8 mouse cellular contexts compared by ENCODE assay signal in genomic region chr16:16982636-16983035, GRCm38 (mm10). TPM values are rescaled to one million over a fixed set of nuclear protein-coding genes. Genes with fewer than 3 reads are reported as not detected.
DNase-seq lines count a peak whose midpoint lies in the region; ATAC-seq and TF ChIP-seq lines count a peak whose summit lies in the region.

No protein-coding gene starts in this region.

- H3K9me3 ChIP-seq in kidney, postnatal 0 days (replicated peaks; ENCODE audit: low read length) = no peaks in the 10 kb centered on the region
- no peaks in the 10 kb centered on the region for H3K9me3 ChIP-seq in embryonic facial prominence, embryonic 12.5 days
- H3K9me3 ChIP-seq in intestine, embryonic 16.5 days (ENCODE audit: control insufficient read depth, low read length) = no peaks in the 10 kb centered on the region
- H3K9me3 ChIP-seq in neural tube, embryonic 12.5 days = no peaks in the 10 kb centered on the region

- peaks cover 8% of the 10 kb centered on the region for H3K4me1 ChIP-seq in kidney, postnatal 0 days (replicated peaks; ENCODE audit: insufficient read depth, low read length)
- H3K4me1 ChIP-seq in embryonic facial prominence, embryonic 12.5 days = peaks cover 11% of the 10 kb centered on the region
- H3K4me1 ChIP-seq in intestine, embryonic 16.5 days (ENCODE audit: control insufficient read depth, insufficient read depth, low read length) = peaks cover 7% of the 10 kb centered on the region
- H3K4me1 ChIP-seq in neural tube, embryonic 12.5 days = peaks cover 16% of the 10 kb centered on the region

- H3K27ac ChIP-seq in kidney, postnatal 0 days = peak overlapping the region; percentile 97
- no peak overlapping the region for H3K27ac ChIP-seq in embryonic facial prominence, embryonic 12.5 days
- H3K27ac ChIP-seq in intestine, embryonic 16.5 days (ENCODE audit: low read length) = no peak overlapping the region
- H3K27ac ChIP-seq in neural tube, embryonic 12.5 days = no peak overlapping the region

- peak overlapping the region; percentile 97 for H3K4me3 ChIP-seq in kidney, postnatal 0 days (replicated peaks; ENCODE audit: low read depth, low read length)
- peak overlapping the region; percentile 100 for H3K4me3 ChIP-seq in embryonic facial prominence, embryonic 12.5 days
- H3K4me3 ChIP-seq in intestine, embryonic 16.5 days (ENCODE audit: low read length) = peak overlapping the region; percentile 98
- peak overlapping the region; percentile 97 for H3K4me3 ChIP-seq in neural tube, embryonic 12.5 days

- peak overlapping the region; percentile 77 for H3K4me2 ChIP-seq in kidney, postnatal 0 days (ENCODE audit: low read length)
- H3K4me2 ChIP-seq in embryonic facial prominence, embryonic 12.5 days (replicated peaks) = peak overlapping the region; percentile 58
- peak overlapping the region; percentile 71 for H3K4me2 ChIP-seq in intestine, embryonic 16.5 days (ENCODE audit: low read depth, low read length)
- H3K4me2 ChIP-seq in neural tube, embryonic 12.5 days (replicated peaks) = peak overlapping the region; percentile 70

- no peak for DNase-seq in kidney, postnatal 0 days (ENCODE audit: low spot score)
- DNase-seq in kidney, postnatal 4 days = no peak
- DNase-seq in urinary bladder, adult 18-20 months (ENCODE audit: low spot score in 2 of 2) = no peak
- no peak for DNase-seq in layer of hippocampus, postnatal 36 days
- DNase-seq in thymus, adult 18-20 months = no peak

- no peaks in the 10 kb centered on the region for H3K36me3 ChIP-seq in kidney, postnatal 0 days (ENCODE audit: insufficient read depth, low read length)
- H3K36me3 ChIP-seq in embryonic facial prominence, embryonic 12.5 days = peaks cover 6% of the 10 kb centered on the region; the same call in 1 of the 2 replicates
- H3K36me3 ChIP-seq in intestine, embryonic 16.5 days (ENCODE audit: control insufficient read depth, insufficient read depth, low read length) = no peaks in the 10 kb centered on the region
- H3K36me3 ChIP-seq in neural tube, embryonic 12.5 days = peaks cover 10% of the 10 kb centered on the region

- H3K9ac ChIP-seq in kidney, postnatal 0 days (ENCODE audit: low read depth, low read length) = peak overlapping the region; percentile 97
- H3K9ac ChIP-seq in embryonic facial prominence, embryonic 12.5 days = peak overlapping the region; percentile 52; the same call in 1 of the 2 replicates
- H3K9ac ChIP-seq in intestine, embryonic 16.5 days (ENCODE audit: low read depth, low read length) = peak overlapping the region; percentile 98
- peak overlapping the region; percentile 95 for H3K9ac ChIP-seq in neural tube, embryonic 12.5 days

- 33% methylated on average over 1 of the region's 2 CpGs for WGBS in kidney, postnatal 0 days
- whole genome bisulfite sequencing in embryonic facial prominence, embryonic 12.5 days = 59% methylated on average over 1 of the region's 2 CpGs
- 39% methylated on average over 2 of the region's 2 CpGs for WGBS in intestine, embryonic 16.5 days
- WGBS in neural tube, embryonic 12.5 days = 38% methylated on average over 1 of the region's 2 CpGs

- no peaks in the 10 kb centered on the region for H3K27me3 ChIP-seq in kidney, postnatal 0 days (ENCODE audit: insufficient read depth, low read length)
- no peaks in the 10 kb centered on the region for H3K27me3 ChIP-seq in embryonic facial prominence, embryonic 12.5 days
- no peaks in the 10 kb centered on the region for H3K27me3 ChIP-seq in intestine, embryonic 16.5 days (replicated peaks; ENCODE audit: control insufficient read depth, insufficient read depth, low read length)
- no peaks in the 10 kb centered on the region for H3K27me3 ChIP-seq in neural tube, embryonic 12.5 days (replicated peaks)

- ATAC-seq in kidney, postnatal 0 days (replicated peaks; ENCODE audit: low FRiP score, low read depth) = peak; percentile 9
- ATAC-seq in embryonic facial prominence, embryonic 12.5 days (ENCODE audit: insufficient number of reproducible peaks, insufficient read depth, low FRiP score, low TSS enrichment) = peak; percentile 38; the same call in 1 of the 2 replicates
- peak; percentile 39 for ATAC-seq in intestine, embryonic 16.5 days
- peak; percentile 51 for ATAC-seq in neural tube, embryonic 12.5 days (ENCODE audit: low FRiP score, low read depth)

- no peak for TF ChIP-seq CTCF in kidney, postnatal 0 days (IDR thresholded peaks at IDR 0.05; ENCODE audit: low read depth)

RNA-seq across cellular contexts. Expression of gene Mapk1, which starts 0.5 kb away (rescaled TPM):
- 149 TPM in 2 replicates for polyA plus RNA-seq in kidney, postnatal 0 days (2015; fragmentation: Nextera tagmentation; extraction: Ambion mirVana)
- 142 and 146 TPM in 2 replicates for polyA plus RNA-seq in embryonic facial prominence, embryonic 12.5 days (2016; fragmentation: Nextera tagmentation; extraction: Ambion mirVana)
- polyA plus RNA-seq in intestine, embryonic 16.5 days (2015; fragmentation: Nextera tagmentation; extraction: Ambion mirVana) = 129 and 130 TPM in 2 replicates
- polyA plus RNA-seq in neural tube, embryonic 12.5 days (2016; fragmentation: Nextera tagmentation; extraction: Ambion mirVana) = 177 and 184 TPM in 2 replicates
- total RNA-seq in layer of hippocampus, postnatal 36 days (2021) = 100 to 1,000 TPM; 522 to 529 TPM
